Mouse (Mus musculus): Measurements from ENCODE around the gene Crhr1. TPM values are rescaled to one million over a fixed set of nuclear protein-coding genes. Genes with fewer than 3 reads are reported as not detected.
A peak's percentile ranks its signal among the peaks of the same experiment; 100 is the strongest.

Crhr1 gene
- total and polyA plus RNA-seq, 2 experiments from 2014 or later = 6.9 to 16.7 TPM

- no peaks in the 10 kb centered on the region for H3K36me3 ChIP-seq (ENCODE audit: insufficient read depth)
- peak; percentile 19; the same call in 1 of the 2 replicates for TF ChIP-seq CTCF (IDR thresholded peaks at IDR 0.05; ENCODE audit: low read depth)
- no peak overlapping the region for H3K9ac ChIP-seq
- no peaks in the 10 kb centered on the region for H3K9me3 ChIP-seq (ENCODE audit: low read length)
- 9% methylated on average over 7 of the region's 7 CpGs for WGBS
- DNase-seq (peak; percentile 46), ATAC-seq (peak; percentile 74)
- H3K27me3 ChIP-seq (ENCODE audit: insufficient read depth, low read length) = no peaks in the 10 kb centered on the region
- no peak overlapping the region for H3K4me3 ChIP-seq (ENCODE audit: low read depth, low read length)
- no peaks in the 10 kb centered on the region for H3K4me1 ChIP-seq (ENCODE audit: insufficient read depth)
- H3K27ac ChIP-seq (ENCODE audit: low read depth, low read length) = no peak overlapping the region
- H3K4me2 ChIP-seq (ENCODE audit: low read depth) = no peak overlapping the region
Observed at GRCm38 (mm10) chr11:104114690-104115089, 18.0 kb upstream of the Crhr1 start.

- H3K27ac ChIP-seq (ENCODE audit: low read depth, low read length) = no peak overlapping the region
- ATAC-seq = no peak
- H3K27me3 ChIP-seq (ENCODE audit: insufficient read depth, low read length) = no peaks in the 10 kb centered on the region
- H3K9ac ChIP-seq = no peak overlapping the region
- H3K4me1 ChIP-seq (ENCODE audit: insufficient read depth) = no peaks in the 10 kb centered on the region
- DNase-seq = no peak
- WGBS = 62% methylated on average over 4 of the region's 4 CpGs
- H3K4me2 ChIP-seq (ENCODE audit: low read depth) = no peak overlapping the region
- H3K4me3 ChIP-seq (ENCODE audit: low read depth, low read length) = no peak overlapping the region
- no peaks in the 10 kb centered on the region for H3K9me3 ChIP-seq (ENCODE audit: low read length)
- no peaks in the 10 kb centered on the region for H3K36me3 ChIP-seq (ENCODE audit: insufficient read depth)
- TF ChIP-seq CTCF (IDR thresholded peaks at IDR 0.05; ENCODE audit: low read depth) = no peak
Observed at GRCm38 (mm10) chr11:104118356-104118755, 14.3 kb upstream of the Crhr1 start.

- Histone ChIP-seq H3K9ac (no peak overlapping the region), H3K4me3 (ENCODE audit: low read depth, low read length) (no peak overlapping the region), H3K4me2 (ENCODE audit: low read depth) (no peak overlapping the region), H3K9me3 (ENCODE audit: low read length) (no peaks in the 10 kb centered on the region), H3K27me3 (ENCODE audit: insufficient read depth, low read length) (no peaks in the 10 kb centered on the region), H3K36me3 (ENCODE audit: insufficient read depth) (no peaks in the 10 kb centered on the region), H3K27ac (ENCODE audit: low read depth, low read length) (no peak overlapping the region), H3K4me1 (ENCODE audit: insufficient read depth) (no peaks in the 10 kb centered on the region)
- WGBS = 74% methylated on average over 7 of the region's 7 CpGs
- no peak for ATAC-seq
- no peak for DNase-seq
- no peak for TF ChIP-seq CTCF (IDR thresholded peaks at IDR 0.05; ENCODE audit: low read depth)
Observed at GRCm38 (mm10) chr11:104122966-104123365, 9.7 kb upstream of the Crhr1 start.

- Histone ChIP-seq H3K4me2 (ENCODE audit: low read depth) (no peak overlapping the region), H3K36me3 (ENCODE audit: insufficient read depth) (no peaks in the 10 kb centered on the region), H3K27ac (ENCODE audit: low read depth, low read length) (no peak overlapping the region), H3K27me3 (ENCODE audit: insufficient read depth, low read length) (no peaks in the 10 kb centered on the region), H3K9me3 (ENCODE audit: low read length) (no peaks in the 10 kb centered on the region), H3K9ac (no peak overlapping the region), H3K4me3 (ENCODE audit: low read depth, low read length) (no peak overlapping the region), H3K4me1 (ENCODE audit: insufficient read depth) (no peaks in the 10 kb centered on the region)
- no peak for ATAC-seq
- no peak for TF ChIP-seq CTCF (IDR thresholded peaks at IDR 0.05; ENCODE audit: low read depth)
- DNase-seq = no peak
- WGBS = 80% methylated on average over 10 of the region's 10 CpGs
Observed at GRCm38 (mm10) chr11:104123479-104123878, 9.2 kb upstream of the Crhr1 start.

- no peaks in the 10 kb centered on the region for H3K27me3 ChIP-seq (ENCODE audit: insufficient read depth, low read length)
- no peak overlapping the region for H3K9ac ChIP-seq
- no peak for TF ChIP-seq CTCF (IDR thresholded peaks at IDR 0.05; ENCODE audit: low read depth)
- DNase-seq (no peak), ATAC-seq (no peak)
- no peak overlapping the region for H3K27ac ChIP-seq (ENCODE audit: low read depth, low read length)
- 45% methylated on average over 3 of the region's 3 CpGs for WGBS
- H3K4me1 ChIP-seq (ENCODE audit: insufficient read depth) = no peaks in the 10 kb centered on the region
- H3K4me3 ChIP-seq (ENCODE audit: low read depth, low read length) = no peak overlapping the region
- H3K36me3 ChIP-seq (ENCODE audit: insufficient read depth) = no peaks in the 10 kb centered on the region
- no peak overlapping the region for H3K4me2 ChIP-seq (ENCODE audit: low read depth)
- H3K9me3 ChIP-seq (ENCODE audit: low read length) = no peaks in the 10 kb centered on the region
Observed at GRCm38 (mm10) chr11:104124582-104124981, 8.1 kb upstream of the Crhr1 start.

- H3K4me2 ChIP-seq (ENCODE audit: low read depth) = no peak overlapping the region
- DNase-seq = no peak
- H3K4me1 ChIP-seq (ENCODE audit: insufficient read depth) = 0 out of 2 replicates have a peak, but pooled peaks cover 4% of the 10 kb centered on the region
- H3K9ac ChIP-seq = no peak overlapping the region
- 54% methylated on average over 5 of the region's 5 CpGs for WGBS
- no peak overlapping the region for H3K27ac ChIP-seq (ENCODE audit: low read depth, low read length)
- no peak for TF ChIP-seq CTCF (IDR thresholded peaks at IDR 0.05; ENCODE audit: low read depth)
- H3K27me3 ChIP-seq (ENCODE audit: insufficient read depth, low read length) = peaks cover 11% of the 10 kb centered on the region
- no peak for ATAC-seq
- H3K9me3 ChIP-seq (ENCODE audit: low read length) = no peaks in the 10 kb centered on the region
- no peak overlapping the region for H3K4me3 ChIP-seq (ENCODE audit: low read depth, low read length)
- H3K36me3 ChIP-seq (ENCODE audit: insufficient read depth) = no peaks in the 10 kb centered on the region
Observed at GRCm38 (mm10) chr11:104129466-104129865, 3.2 kb upstream of the Crhr1 start.

- WGBS = 75% methylated on average over 15 of the region's 15 CpGs
- no peak overlapping the region for H3K4me3 ChIP-seq (ENCODE audit: low read depth, low read length)
Observed at GRCm38 (mm10) chr11:104130721-104131647, 1.7 kb upstream of the Crhr1 start.

More at GRCm38 (mm10) chr11:104130721-104131647, 1.7 kb upstream of the Crhr1 start:
- TF ChIP-seq CTCF (IDR thresholded peaks at IDR 0.05; ENCODE audit: low read depth) = no peak
- DNase-seq = no peak
- H3K9ac ChIP-seq = no peak overlapping the region
- H3K27me3 ChIP-seq (ENCODE audit: insufficient read depth, low read length) = peaks cover 16% of the 10 kb centered on the region
- H3K4me1 ChIP-seq (ENCODE audit: insufficient read depth) = 0 out of 2 replicates have a peak, but pooled peaks cover 4% of the 10 kb centered on the region
- H3K36me3 ChIP-seq (ENCODE audit: insufficient read depth) = no peaks in the 10 kb centered on the region
- no peak overlapping the region for H3K27ac ChIP-seq (ENCODE audit: low read depth, low read length)
- H3K4me2 ChIP-seq (ENCODE audit: low read depth) = peak overlapping the region; percentile 94; the same call in 1 of the 2 replicates
- no peak for ATAC-seq
- no peaks in the 10 kb centered on the region for H3K9me3 ChIP-seq (ENCODE audit: low read length)

Data from forebrain, postnatal 0 days (tissue).